Mouse (Mus musculus): ENCODE data around the gene Cwc22. TPM values are rescaled to one million over a fixed set of nuclear protein-coding genes. Genes with fewer than 3 reads are reported as not detected.

The Cwc22 gene
- polyA plus RNA-seq, 1 experiment: 5.7 TPM

DNA sequence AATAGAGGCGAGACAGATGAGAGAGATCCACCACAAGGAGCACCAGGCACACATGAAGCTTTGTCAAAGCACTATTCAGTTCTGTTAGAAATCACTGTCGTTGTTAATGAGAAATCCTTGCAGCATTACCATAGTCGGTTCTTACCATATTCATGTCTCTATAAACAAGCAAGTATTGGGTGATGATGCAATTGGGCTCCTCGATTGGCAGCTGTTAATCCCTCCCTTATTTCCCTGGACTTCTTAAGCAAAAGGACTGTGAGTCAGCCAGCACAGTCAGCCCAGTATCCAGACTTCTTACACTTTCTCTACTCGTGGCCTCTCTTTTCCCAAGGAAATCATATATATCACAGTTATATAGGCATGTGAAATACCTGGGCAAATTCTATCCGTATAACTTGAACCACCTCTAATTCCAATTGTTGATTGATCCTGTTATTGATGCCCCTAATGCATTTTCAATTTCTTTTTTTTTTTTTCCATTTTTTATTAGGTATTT is 5.3 kb upstream of the Cwc22 start:
- no peaks in the 10 kb centered on the region for H3K27me3 ChIP-seq (replicated peaks; ENCODE audit: control insufficient read depth, insufficient read depth, low read length)
- H3K36me3 ChIP-seq (ENCODE audit: control insufficient read depth, insufficient read depth, low read length): no peaks in the 10 kb centered on the region
- no peak overlapping the region for H3K4me3 ChIP-seq (ENCODE audit: insufficient read depth, low read depth, low read length)
- H3K27ac ChIP-seq (ENCODE audit: insufficient read depth, low read depth, low read length): no peak overlapping the region
- no peaks in the 10 kb centered on the region for H3K4me1 ChIP-seq (ENCODE audit: control insufficient read depth, insufficient read depth, low read length)
- DNase-seq: no peak
- 87% methylated on average over 6 of the region's 6 CpGs for WGBS
- no peak for TF ChIP-seq POLR2A (IDR thresholded peaks at IDR 0.05; ENCODE audit: low read depth, low read length)
- no peak for TF ChIP-seq CTCF (conservative IDR thresholded peaks at IDR 0.05; ENCODE audit: insufficient read depth, insufficient read length, low read depth, low read length)

DNA sequence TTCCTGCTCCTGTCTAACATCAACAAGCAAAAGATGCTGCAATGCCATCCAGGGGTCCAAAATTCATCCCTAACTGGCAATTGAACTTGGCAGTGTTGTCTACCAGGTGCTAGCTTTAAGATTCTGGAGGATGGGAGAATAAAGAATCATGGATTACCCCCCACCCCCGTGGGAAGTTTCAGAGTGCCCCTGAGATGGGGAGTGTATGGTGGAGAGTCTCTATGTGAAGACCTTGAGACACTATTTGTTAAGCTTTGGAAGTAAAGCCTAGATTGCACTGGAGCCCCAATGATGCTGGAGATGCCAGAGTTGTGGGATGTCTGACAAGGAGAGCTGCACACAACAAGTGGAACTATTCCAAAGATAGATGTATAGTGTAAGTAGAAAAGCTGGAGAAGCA is 3.9 kb upstream of the Cwc22 start:
- 65% methylated on average over 1 of the region's 1 CpGs for WGBS
- no peak for DNase-seq

DNA sequence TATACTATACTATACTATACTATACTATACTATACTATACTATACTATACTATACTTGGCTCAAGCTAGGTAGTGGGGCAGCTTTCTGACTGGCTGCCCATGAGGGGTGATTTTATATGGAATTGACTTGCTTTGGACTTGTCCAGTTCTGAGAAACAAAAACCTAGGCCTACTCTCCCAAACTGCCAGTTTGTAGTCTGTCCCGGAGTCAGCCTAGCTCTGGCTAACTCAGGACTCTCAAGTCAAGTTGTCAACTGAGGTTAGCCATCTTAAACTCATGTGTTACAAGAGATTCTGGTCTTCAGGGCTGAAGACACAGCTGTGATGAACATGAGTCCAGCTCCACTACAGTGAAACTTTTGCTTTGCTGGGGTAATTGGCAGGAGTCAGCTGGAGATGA is 3.3 kb upstream of the Cwc22 start:
- H3K4me1 ChIP-seq (ENCODE audit: control insufficient read depth, insufficient read depth, low read length): no peaks in the 10 kb centered on the region
- WGBS: 72% methylated on average over 1 of the region's 1 CpGs
- no peak for TF ChIP-seq CTCF (conservative IDR thresholded peaks at IDR 0.05; ENCODE audit: insufficient read depth, insufficient read length, low read depth, low read length)
- no peak for TF ChIP-seq POLR2A (IDR thresholded peaks at IDR 0.05; ENCODE audit: low read depth, low read length)
- no peak overlapping the region for H3K4me3 ChIP-seq (ENCODE audit: insufficient read depth, low read depth, low read length)
- no peak for DNase-seq
- H3K36me3 ChIP-seq (ENCODE audit: control insufficient read depth, insufficient read depth, low read length): no peaks in the 10 kb centered on the region
- no peaks in the 10 kb centered on the region for H3K27me3 ChIP-seq (replicated peaks; ENCODE audit: control insufficient read depth, insufficient read depth, low read length)
- H3K27ac ChIP-seq (ENCODE audit: insufficient read depth, low read depth, low read length): no peak overlapping the region

More for the DNA sequence above, 3.9 kb upstream of the Cwc22 start:
- H3K27me3 ChIP-seq (replicated peaks; ENCODE audit: control insufficient read depth, insufficient read depth, low read length): no peaks in the 10 kb centered on the region
- H3K4me3 ChIP-seq (ENCODE audit: insufficient read depth, low read depth, low read length): no peak overlapping the region
- no peak for TF ChIP-seq POLR2A (IDR thresholded peaks at IDR 0.05; ENCODE audit: low read depth, low read length)
- no peak for TF ChIP-seq CTCF (conservative IDR thresholded peaks at IDR 0.05; ENCODE audit: insufficient read depth, insufficient read length, low read depth, low read length)
- H3K27ac ChIP-seq (ENCODE audit: insufficient read depth, low read depth, low read length): no peak overlapping the region
- no peaks in the 10 kb centered on the region for H3K36me3 ChIP-seq (ENCODE audit: control insufficient read depth, insufficient read depth, low read length)
- no peaks in the 10 kb centered on the region for H3K4me1 ChIP-seq (ENCODE audit: control insufficient read depth, insufficient read depth, low read length)

DNA sequence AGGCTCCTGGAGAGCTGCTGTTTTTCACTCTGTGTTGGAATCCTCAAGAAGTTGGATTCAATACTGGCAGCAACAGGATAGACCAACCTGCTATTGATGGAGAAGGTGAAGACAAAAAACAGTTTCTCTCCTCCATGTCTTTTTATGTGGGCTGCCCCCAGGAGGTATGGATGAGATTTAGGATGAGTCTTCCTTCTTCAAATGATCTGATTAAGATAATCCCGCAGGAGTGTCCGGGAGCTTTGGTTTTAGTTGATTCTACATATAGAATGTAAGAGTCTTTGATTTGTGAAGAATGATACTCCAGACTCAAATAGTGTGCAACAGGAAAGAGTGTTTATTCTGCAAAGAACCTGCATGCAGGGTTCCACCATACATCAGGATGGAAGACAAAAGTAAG is 2.7 kb upstream of the Cwc22 start:
- WGBS: 86% methylated on average over 2 of the region's 2 CpGs
- TF ChIP-seq CTCF (conservative IDR thresholded peaks at IDR 0.05; ENCODE audit: insufficient read depth, insufficient read length, low read depth, low read length) (no peak), POLR2A (IDR thresholded peaks at IDR 0.05; ENCODE audit: low read depth, low read length) (no peak)
- no peak overlapping the region for H3K4me3 ChIP-seq (ENCODE audit: insufficient read depth, low read depth, low read length)

DNA sequence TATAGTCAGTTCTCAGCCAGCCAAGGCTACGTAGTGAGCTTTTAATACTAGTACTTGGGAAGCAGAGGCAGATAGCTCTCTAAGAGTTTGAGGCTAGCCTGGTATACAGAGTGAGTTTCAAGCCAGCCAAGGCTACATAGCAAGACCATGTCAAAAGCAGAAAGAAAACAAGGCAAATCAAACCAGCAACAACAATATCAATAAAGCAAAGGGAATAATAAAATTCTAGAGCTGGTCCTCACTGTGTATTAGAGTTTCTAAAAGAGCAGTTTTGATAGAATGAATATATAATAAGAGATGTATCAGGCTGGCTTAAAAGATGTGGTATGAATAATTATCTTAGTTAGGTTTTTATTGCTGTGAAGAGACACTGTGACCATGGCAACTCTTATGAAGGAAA is 2.0 kb upstream of the Cwc22 start:
- 85% methylated on average over 1 of the region's 1 CpGs for WGBS
- TF ChIP-seq CTCF (conservative IDR thresholded peaks at IDR 0.05; ENCODE audit: insufficient read depth, insufficient read length, low read depth, low read length): no peak
- no peak for TF ChIP-seq POLR2A (IDR thresholded peaks at IDR 0.05; ENCODE audit: low read depth, low read length)
- no peak overlapping the region for H3K4me3 ChIP-seq (ENCODE audit: insufficient read depth, low read depth, low read length)
- no peak overlapping the region for H3K27ac ChIP-seq (ENCODE audit: insufficient read depth, low read depth, low read length)
- H3K27me3 ChIP-seq (replicated peaks; ENCODE audit: control insufficient read depth, insufficient read depth, low read length): no peaks in the 10 kb centered on the region
- no peaks in the 10 kb centered on the region for H3K4me1 ChIP-seq (ENCODE audit: control insufficient read depth, insufficient read depth, low read length)
- no peaks in the 10 kb centered on the region for H3K36me3 ChIP-seq (ENCODE audit: control insufficient read depth, insufficient read depth, low read length)
- no peak for DNase-seq

More for the DNA sequence above, 2.7 kb upstream of the Cwc22 start:
- no peaks in the 10 kb centered on the region for H3K4me1 ChIP-seq (ENCODE audit: control insufficient read depth, insufficient read depth, low read length)
- no peak for DNase-seq
- H3K27me3 ChIP-seq (replicated peaks; ENCODE audit: control insufficient read depth, insufficient read depth, low read length): no peaks in the 10 kb centered on the region
- H3K36me3 ChIP-seq (ENCODE audit: control insufficient read depth, insufficient read depth, low read length): no peaks in the 10 kb centered on the region
- H3K27ac ChIP-seq (ENCODE audit: insufficient read depth, low read depth, low read length): no peak overlapping the region

DNA sequence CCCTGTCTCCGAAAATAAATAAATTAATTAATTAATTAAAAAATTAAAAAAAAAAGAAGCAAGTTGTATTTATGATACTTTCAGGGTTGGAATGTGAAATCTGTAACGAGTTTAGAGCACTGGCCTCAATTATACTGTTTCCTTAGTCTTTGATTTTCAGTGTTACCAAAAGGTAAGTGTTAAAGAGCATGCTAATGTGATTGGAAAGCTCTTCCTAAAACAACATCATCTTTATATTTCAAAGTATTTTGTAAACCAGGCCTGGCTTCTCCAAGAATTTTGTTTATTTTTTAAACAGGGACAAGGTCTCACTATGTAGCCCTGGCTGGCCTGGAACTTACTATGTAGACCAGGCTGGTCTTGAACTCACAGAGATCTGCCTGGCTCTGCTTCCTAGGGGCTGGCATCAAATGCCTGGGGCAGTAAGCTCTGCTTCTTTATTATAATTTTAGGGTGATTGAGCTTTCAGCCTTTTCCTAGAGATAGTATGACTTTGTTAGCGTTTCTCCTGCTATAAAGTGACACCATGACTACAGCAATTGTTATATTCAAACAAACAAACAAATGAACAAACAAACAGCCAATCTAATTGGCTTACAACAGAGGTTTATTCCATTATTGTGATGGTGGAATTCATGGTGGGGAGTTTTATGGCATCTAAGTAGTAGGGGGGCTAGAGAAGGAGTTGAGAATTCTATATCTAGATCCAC is 1.1 kb upstream of the Cwc22 start:
- H3K4me3 ChIP-seq (ENCODE audit: insufficient read depth, low read depth, low read length): no peak overlapping the region

DNA sequence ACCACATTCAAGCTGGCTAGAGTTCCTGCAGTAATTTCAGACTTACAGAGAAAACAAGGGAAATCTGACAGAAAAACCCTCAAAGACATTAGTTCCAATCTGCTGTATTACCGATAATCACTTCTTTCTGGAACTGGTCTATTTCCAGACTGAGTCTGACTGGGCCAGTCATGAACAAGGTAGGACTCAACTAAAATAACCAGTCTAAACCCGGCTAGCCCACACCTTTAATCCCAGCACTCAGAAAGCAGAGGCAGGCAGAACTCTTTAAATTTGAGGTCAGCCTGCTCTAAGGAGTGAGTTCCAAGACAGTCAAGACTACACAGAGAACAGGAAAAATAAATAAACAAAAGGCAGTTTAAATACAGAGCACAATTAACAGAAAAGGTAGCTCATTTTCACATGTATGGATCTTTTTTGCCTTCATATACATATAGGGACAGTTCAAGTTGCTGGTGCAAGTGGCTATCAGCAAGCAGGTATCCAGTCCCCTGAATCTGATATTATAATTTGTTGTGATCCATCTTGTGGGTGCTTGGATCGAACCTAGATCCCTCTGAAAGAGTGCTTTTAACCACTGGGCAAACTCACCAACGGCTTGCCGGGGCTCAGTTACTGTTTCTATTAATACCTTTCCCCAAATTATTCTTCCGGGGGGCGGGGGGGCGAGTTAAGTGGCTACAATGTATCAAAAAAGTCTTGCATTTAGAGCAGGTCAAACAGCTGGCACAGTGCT is 1.1 kb downstream of the Cwc22 start:
- H3K27ac ChIP-seq (ENCODE audit: insufficient read depth, low read depth, low read length): no peak overlapping the region
- peak overlapping the region; percentile 91 for H3K4me3 ChIP-seq (ENCODE audit: insufficient read depth, low read depth, low read length)
- H3K36me3 ChIP-seq (ENCODE audit: control insufficient read depth, insufficient read depth, low read length): no peaks in the 10 kb centered on the region
- WGBS: 34% methylated on average over 8 of the region's 8 CpGs
- no peaks in the 10 kb centered on the region for H3K27me3 ChIP-seq (replicated peaks; ENCODE audit: control insufficient read depth, insufficient read depth, low read length)
- TF ChIP-seq CTCF (conservative IDR thresholded peaks at IDR 0.05; ENCODE audit: insufficient read depth, insufficient read length, low read depth, low read length) (no peak), POLR2A (IDR thresholded peaks at IDR 0.05; ENCODE audit: low read depth, low read length) (no peak)
- no peaks in the 10 kb centered on the region for H3K4me1 ChIP-seq (ENCODE audit: control insufficient read depth, insufficient read depth, low read length)
- DNase-seq: no peak

More for the DNA sequence above, 1.1 kb upstream of the Cwc22 start:
- no peaks in the 10 kb centered on the region for H3K4me1 ChIP-seq (ENCODE audit: control insufficient read depth, insufficient read depth, low read length)
- no peak overlapping the region for H3K27ac ChIP-seq (ENCODE audit: insufficient read depth, low read depth, low read length)
- no peaks in the 10 kb centered on the region for H3K36me3 ChIP-seq (ENCODE audit: control insufficient read depth, insufficient read depth, low read length)
- 70% methylated on average over 3 of the region's 3 CpGs for WGBS
- DNase-seq: no peak
- no peaks in the 10 kb centered on the region for H3K27me3 ChIP-seq (replicated peaks; ENCODE audit: control insufficient read depth, insufficient read depth, low read length)
- TF ChIP-seq CTCF (conservative IDR thresholded peaks at IDR 0.05; ENCODE audit: insufficient read depth, insufficient read length, low read depth, low read length): no peak
- TF ChIP-seq POLR2A (IDR thresholded peaks at IDR 0.05; ENCODE audit: low read depth, low read length): no peak
